Mouse (Mus musculus) MEL (cell line): Measurements from ENCODE around the gene Gm37240. TPM values are rescaled to one million over a fixed set of nuclear protein-coding genes. Genes with fewer than 3 reads are reported as not detected.

ENCODE experiments used
- DNase-seq: peaks from one replicate; pipeline ENCODE4 v3.0.0; 2011; ENCODE audit warnings: low read depth, low spot score
- H3K27ac ChIP-seq: 2 replicates; pipeline ENCODE4 v1.5.1; 2012; ENCODE audit warnings: low read depth, mild to moderate bottlenecking, control low read depth, low read length, moderate library complexity; ENCODE audit not compliant: control insufficient read depth
- H3K27me3 ChIP-seq, 2 experiments: fragments of 150-350 bp in 1 of 2; sonication (generic) in 1 of 2; 2 replicates each; pipeline ENCODE4 v1.6.1; 2012; ENCODE audit warnings: low read length in 2 of 2, mild to moderate bottlenecking in 2 of 2, improper control_type of control experiment in 1 of 2, moderate library complexity in 1 of 2; ENCODE audit not compliant: insufficient read depth in 2 of 2, control insufficient read depth in 1 of 2
- H3K36me3 ChIP-seq, 2 experiments: 2 replicates each; pipeline ENCODE4 v1.6.1; 2012 to 2014; ENCODE audit warnings: low read length in 2 of 2, improper control_type of control experiment in 1 of 2, inconsistent platforms in 1 of 2, mild to moderate bottlenecking in 1 of 2; ENCODE audit not compliant: insufficient read depth in 2 of 2, control insufficient read depth in 1 of 2
- H3K4me1 ChIP-seq, 2 experiments: fragments of 150-350 bp in 1 of 2; sonication (generic) in 1 of 2; 2 replicates each; pipeline ENCODE4 v1.6.1; 2012; ENCODE audit warnings: low read length in 2 of 2, improper control_type of control experiment in 1 of 2, mild to moderate bottlenecking in 1 of 2; ENCODE audit not compliant: insufficient read depth in 2 of 2, control insufficient read depth in 1 of 2
- H3K4me3 ChIP-seq, 2 experiments: fragments of 150-350 bp in 1 of 2; sonication (generic) in 1 of 2; 2 replicates each; pipeline ENCODE4 v1.5.1; 2012; ENCODE audit warnings: low read depth in 2 of 2, low read length in 2 of 2, mild to moderate bottlenecking in 2 of 2, moderate library complexity in 2 of 2, control low read depth in 1 of 2, improper control_type of control experiment in 1 of 2; ENCODE audit not compliant: control insufficient read depth in 1 of 2, insufficient read depth in 1 of 2
- H3K79me2 ChIP-seq: 2 replicates; pipeline ENCODE4 v1.6.1; 2012; ENCODE audit warnings: mild to moderate bottlenecking, low read length, moderate library complexity; ENCODE audit not compliant: control insufficient read depth, poor library complexity, insufficient read depth
- H3K9ac ChIP-seq: 2 replicates; pipeline ENCODE4 v1.6.1; 2012; ENCODE audit warnings: low read depth, mild to moderate bottlenecking, control low read depth, low read length, moderate library complexity; ENCODE audit not compliant: control insufficient read depth, poor library complexity, severe bottlenecking
- H3K9me3 ChIP-seq: fragments of 150-350 bp; sonication (generic); replicated peaks from 2 replicates; pipeline ENCODE4 v1.6.1; 2012; ENCODE audit warnings: mild to moderate bottlenecking, low read length, improper control_type of control experiment, moderate library complexity; ENCODE audit not compliant: insufficient read depth
- BHLHE40 ChIP-seq: IDR thresholded peaks from 2 replicates; pipeline ENCODE4 v1.6.1; 2012; ENCODE audit warnings: low read depth, mild to moderate bottlenecking, inconsistent platforms, low read length, improper control_type of control experiment, borderline replicate concordance
- CHD1 ChIP-seq: IDR thresholded peaks from 2 replicates; pipeline ENCODE4 v1.6.1; 2012; ENCODE audit warnings: low read depth, mild to moderate bottlenecking, inconsistent platforms, low read length, improper control_type of control experiment
- CHD2 ChIP-seq: IDR thresholded peaks from 2 replicates; pipeline ENCODE4 v1.6.1; 2011; ENCODE audit warnings: low read length, improper control_type of control experiment
- CTCF ChIP-seq, 3 experiments: IDR thresholded peaks in 2 of 3; conservative IDR thresholded peaks in 1 of 3; 2 replicates each; pipeline ENCODE4 v1.5.1; 2011 to 2012; ENCODE audit warnings: low read length in 3 of 3, low read depth in 2 of 3, mild to moderate bottlenecking in 2 of 3, improper control_type of control experiment in 1 of 3, inconsistent platforms in 1 of 3, mixed read lengths in 1 of 3, moderate library complexity in 1 of 3; ENCODE audit not compliant: control insufficient read depth in 1 of 3, insufficient read depth in 1 of 3, poor library complexity in 1 of 3, severe bottlenecking in 1 of 3
- ELF1 ChIP-seq: IDR thresholded peaks from 2 replicates; pipeline ENCODE4 v1.6.1; 2014; ENCODE audit warnings: low read depth, mild to moderate bottlenecking, inconsistent platforms, low read length, improper control_type of control experiment, moderate library complexity
- EP300 ChIP-seq, 2 experiments: IDR thresholded peaks; 2 replicates each; pipeline ENCODE4 v1.6.1; 2011; ENCODE audit warnings: improper control_type of control experiment in 2 of 2, low read length in 2 of 2, low read depth in 1 of 2, mild to moderate bottlenecking in 1 of 2
- ETS1 ChIP-seq: IDR thresholded peaks from 2 replicates; pipeline ENCODE4 v1.6.1; 2012; ENCODE audit warnings: low read depth, mild to moderate bottlenecking, inconsistent platforms, low read length, improper control_type of control experiment, moderate library complexity
- GABPA ChIP-seq: IDR thresholded peaks from 2 replicates; pipeline ENCODE4 v1.6.1; 2012; ENCODE audit warnings: low read depth, mild to moderate bottlenecking, inconsistent platforms, low read length, improper control_type of control experiment, moderate library complexity
- HCFC1 ChIP-seq: IDR thresholded peaks from 2 replicates; pipeline ENCODE4 v1.6.1; 2012; ENCODE audit warnings: low read depth, mild to moderate bottlenecking, inconsistent platforms, low read length, improper control_type of control experiment, moderate library complexity
- KAT2A ChIP-seq: conservative IDR thresholded peaks from 2 replicates; pipeline ENCODE4 v1.6.1; 2012; ENCODE audit warnings: low read depth, low read length, improper control_type of control experiment, inconsistent platforms
- MAX ChIP-seq: IDR thresholded peaks from 2 replicates; pipeline ENCODE4 v1.6.1; 2011; ENCODE audit warnings: low read length, improper control_type of control experiment
- MEF2A ChIP-seq: IDR thresholded peaks from 2 replicates; pipeline ENCODE4 v1.6.1; 2014; ENCODE audit warnings: low read depth, mild to moderate bottlenecking, inconsistent platforms, low read length, improper control_type of control experiment; ENCODE audit not compliant: poor library complexity, insufficient replicate concordance, severe bottlenecking; ENCODE audit errors: extremely low read depth
- MYC ChIP-seq: IDR thresholded peaks from 2 replicates; pipeline ENCODE4 v1.6.1; 2011; ENCODE audit warnings: low read depth, mild to moderate bottlenecking, low read length, improper control_type of control experiment, moderate library complexity
- NELFE ChIP-seq: IDR thresholded peaks from 2 replicates; pipeline ENCODE4 v1.6.1; 2011; ENCODE audit warnings: low read depth, low read length, improper control_type of control experiment
- NRF1 ChIP-seq: IDR thresholded peaks from 2 replicates; pipeline ENCODE4 v1.6.1; 2014; ENCODE audit warnings: low read depth, mild to moderate bottlenecking, inconsistent platforms, low read length, improper control_type of control experiment, moderate library complexity; ENCODE audit not compliant: poor library complexity, insufficient read depth, severe bottlenecking
- POLR2A ChIP-seq, 2 experiments: IDR thresholded peaks; 2 replicates each; pipeline ENCODE4 v1.6.1; 2011 to 2012; ENCODE audit warnings: low read length in 2 of 2, mild to moderate bottlenecking in 2 of 2, control low read depth in 1 of 2, improper control_type of control experiment in 1 of 2, low read depth in 1 of 2, moderate library complexity in 1 of 2; ENCODE audit not compliant: control insufficient read depth in 1 of 2, insufficient read depth in 1 of 2, poor library complexity in 1 of 2
- POLR2AphosphoS2 ChIP-seq: IDR thresholded peaks from 2 replicates; pipeline ENCODE4 v1.6.1; 2011; ENCODE audit warnings: low read length, improper control_type of control experiment
- RAD21 ChIP-seq: IDR thresholded peaks from 2 replicates; pipeline ENCODE4 v1.6.1; 2011; ENCODE audit warnings: mild to moderate bottlenecking, low read depth, low read length, improper control_type of control experiment
- RCOR1 ChIP-seq: IDR thresholded peaks from 2 replicates; pipeline ENCODE4 v1.6.1; 2012; ENCODE audit warnings: low read depth, mild to moderate bottlenecking, inconsistent platforms, low read length, improper control_type of control experiment
- SIN3A ChIP-seq: IDR thresholded peaks from 2 replicates; pipeline ENCODE4 v1.6.1; 2012; ENCODE audit warnings: low read length, improper control_type of control experiment, inconsistent platforms
- SMC3 ChIP-seq: IDR thresholded peaks from 2 replicates; pipeline ENCODE4 v1.6.1; 2011; ENCODE audit warnings: low read depth, low read length, improper control_type of control experiment
- TCF12 ChIP-seq: IDR thresholded peaks from 2 replicates; pipeline ENCODE4 v1.6.1; 2014; ENCODE audit warnings: low read depth, mild to moderate bottlenecking, inconsistent platforms, low read length, improper control_type of control experiment, moderate library complexity
- UBTF ChIP-seq: IDR thresholded peaks from 2 replicates; pipeline ENCODE4 v1.6.1; 2012; ENCODE audit warnings: low read depth, mild to moderate bottlenecking, inconsistent platforms, low read length, improper control_type of control experiment, moderate library complexity, borderline replicate concordance; ENCODE audit not compliant: insufficient read depth
- USF1 ChIP-seq: IDR thresholded peaks from 2 replicates; pipeline ENCODE4 v1.6.1; 2014; ENCODE audit warnings: low read depth, mild to moderate bottlenecking, inconsistent platforms, low read length, improper control_type of control experiment, moderate library complexity
- ZC3H11A ChIP-seq: IDR thresholded peaks from 2 replicates; pipeline ENCODE4 v1.6.1; 2012; ENCODE audit warnings: low read depth, mild to moderate bottlenecking, inconsistent platforms, low read length, improper control_type of control experiment
- ZKSCAN1 ChIP-seq: IDR thresholded peaks from 2 replicates; pipeline ENCODE4 v1.6.1; 2012; ENCODE audit warnings: low read depth, mild to moderate bottlenecking, inconsistent platforms, low read length, improper control_type of control experiment, moderate library complexity
- ZMIZ1 ChIP-seq: IDR thresholded peaks from 2 replicates; pipeline ENCODE4 v1.6.1; 2012; ENCODE audit warnings: low read depth, mild to moderate bottlenecking, inconsistent platforms, low read length, improper control_type of control experiment, moderate library complexity
- ZNF384 ChIP-seq: IDR thresholded peaks from 2 replicates; pipeline ENCODE4 v1.6.1; 2012; ENCODE audit warnings: low read depth, mild to moderate bottlenecking, inconsistent platforms, low read length, improper control_type of control experiment
- polyA plus RNA-seq, 2 experiments: library from polyadenylated mRNA; stranded (reverse) in 1 of 2; unstranded in 1 of 2; fragments of >175 nt in 1 of 2; fragments of >200 nt in 1 of 2; gene quantifications; 2 replicates each; pipeline versions ENCODE4 v1.2.1 to v1.2.4; 2012; ENCODE audit warnings: low replicate concordance in 2 of 2, low read depth in 1 of 2; ENCODE audit not compliant: insufficient read length in 2 of 2, insufficient read depth in 1 of 2, missing spikeins in 1 of 2
- total RNA-seq: library from RNA; depleted of rRNA; stranded (reverse); fragments of 300-350 nt; gene quantifications from 2 replicates; pipeline ENCODE4 v1.2.3, GENCODE M21; 2012

Gm37240 gene
- total and polyA plus RNA-seq, 3 experiments = 0.04 TPM; not detected in 2

DNA sequence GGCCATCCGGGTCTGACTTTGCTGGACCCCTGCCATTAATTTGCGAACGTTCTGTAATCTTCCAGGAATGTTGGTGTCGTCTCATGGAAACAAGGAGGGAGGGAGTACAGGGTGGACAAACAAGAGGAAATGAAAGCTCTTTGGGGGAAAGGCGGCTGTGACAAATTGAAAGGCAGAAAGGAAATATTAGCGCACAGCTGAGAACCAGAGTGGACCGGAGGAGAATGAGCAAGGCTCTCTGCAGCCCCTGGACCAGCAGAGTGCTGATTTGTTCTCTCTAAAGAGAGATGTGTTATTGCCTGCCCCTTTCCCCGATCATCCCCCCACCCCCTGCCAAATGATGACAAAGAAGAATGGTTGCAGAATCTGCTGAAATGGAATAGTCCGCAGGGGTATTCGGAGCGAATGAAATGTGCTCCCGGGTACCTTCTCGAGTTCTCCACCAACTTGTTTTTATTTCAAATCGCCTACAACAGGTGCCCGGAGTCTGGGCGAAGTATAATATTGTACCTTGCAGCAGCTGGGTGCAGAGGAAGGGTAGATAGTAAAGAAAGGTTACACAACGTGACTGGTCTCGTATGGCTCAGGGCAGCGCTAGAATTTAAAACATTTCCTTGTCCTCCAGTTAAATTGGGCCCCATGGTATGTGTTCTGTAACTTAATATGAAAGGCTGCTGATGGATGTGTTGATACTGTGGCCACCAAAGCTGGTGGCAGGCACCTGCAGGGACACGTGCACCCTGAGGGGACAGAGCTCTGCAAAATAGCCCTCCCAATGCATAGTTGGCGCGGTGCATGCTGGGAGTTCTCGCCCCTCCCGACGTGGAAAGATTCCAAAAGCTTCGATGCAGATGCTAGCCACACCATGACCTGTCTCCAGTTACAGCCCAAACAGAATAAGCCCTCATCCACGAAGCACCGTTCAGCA lies 712.5 kb downstream of the Gm37240 start:
- Histone ChIP-seq H3K4me1 (no peaks in the 10 kb centered on the region), H3K27ac (no peak overlapping the region), H3K79me2 (no peaks in the 10 kb centered on the region), H3K9ac (no peak overlapping the region), H3K27me3 (no peaks in the 10 kb centered on the region), H3K36me3 (no peaks in the 10 kb centered on the region), H3K9me3 (no peaks in the 10 kb centered on the region), H3K4me3 (no peak overlapping the region)
- DNase-seq = no peak
- TF ChIP-seq MAX (no peak), ZMIZ1 (no peak), TCF12 (no peak), POLR2A (IDR thresholded peaks at IDR 0.05; ENCODE audit: control insufficient read depth in 1 of 2, insufficient read depth in 1 of 2, low read depth in 1 of 2, low read length in 2 of 2, poor library complexity in 1 of 2) (no peak), SMC3 (no peak), CHD1 (no peak), ETS1 (no peak), KAT2A (no peak), USF1 (no peak), ZNF384 (no peak), UBTF (no peak), POLR2AphosphoS2 (no peak), ZC3H11A (no peak)

DNA sequence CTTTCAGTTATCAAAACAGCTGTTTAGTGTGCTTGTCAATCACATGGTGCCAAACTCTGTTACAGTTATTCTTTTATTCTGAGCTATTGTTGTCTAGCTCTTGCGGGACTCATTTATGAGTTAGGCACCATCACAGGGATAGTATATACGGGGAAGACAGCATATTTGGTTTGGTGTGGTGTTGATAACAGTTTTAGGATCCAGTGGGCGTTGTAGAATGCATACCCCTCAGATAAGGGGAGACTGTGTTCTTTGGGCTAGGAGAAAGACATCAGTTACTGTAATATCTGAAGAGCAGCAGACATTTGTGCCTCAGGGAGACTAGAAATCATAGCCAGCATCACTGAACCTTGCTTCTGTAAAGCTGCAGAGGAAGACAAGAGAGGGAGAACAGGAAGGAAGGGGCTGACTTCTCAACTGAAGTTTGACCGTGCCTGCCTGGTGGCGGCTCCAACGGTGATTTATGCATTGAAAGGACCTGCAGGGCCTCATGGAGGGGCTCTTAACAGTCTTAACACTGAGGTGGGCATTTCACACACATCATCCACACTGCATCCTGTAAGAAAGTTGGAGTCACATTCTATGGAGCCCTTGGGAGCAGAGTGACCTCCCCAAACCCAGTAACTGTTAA lies 713.8 kb downstream of the Gm37240 start:
- Histone ChIP-seq H3K9me3 (no peaks in the 10 kb centered on the region), H3K4me3 (no peak overlapping the region), H3K27ac (no peak overlapping the region), H3K9ac (no peak overlapping the region), H3K79me2 (no peaks in the 10 kb centered on the region), H3K4me1 (no peaks in the 10 kb centered on the region), H3K27me3 (no peaks in the 10 kb centered on the region), H3K36me3 (no peaks in the 10 kb centered on the region)
- no peak for DNase-seq
- no peak for TF ChIP-seq EP300 (IDR thresholded peaks at IDR 0.05; ENCODE audit: low read depth in 1 of 2, low read length in 2 of 2)
- no peak for TF ChIP-seq ETS1
- TF ChIP-seq NELFE = no peak
- no peak for TF ChIP-seq GABPA
- TF ChIP-seq CTCF (IDR thresholded peaks at IDR 0.05 in 2 of 3, conservative IDR thresholded peaks at IDR 0.05 in 1 of 3; ENCODE audit: control insufficient read depth in 1 of 3, insufficient read depth in 1 of 3, low read depth in 2 of 3, low read length in 3 of 3, poor library complexity in 1 of 3, severe bottlenecking in 1 of 3) = no peak
- no peak for TF ChIP-seq USF1
- TF ChIP-seq RCOR1 = no peak
- TF ChIP-seq RAD21 = no peak
- TF ChIP-seq HCFC1 = no peak
- no peak for TF ChIP-seq ZKSCAN1
- TF ChIP-seq ELF1 = no peak
- TF ChIP-seq UBTF = no peak
- TF ChIP-seq CHD2 = no peak
- no peak for TF ChIP-seq POLR2AphosphoS2
- no peak for TF ChIP-seq BHLHE40
- TF ChIP-seq MEF2A = no peak
- TF ChIP-seq MYC = no peak
- TF ChIP-seq SIN3A = no peak
- no peak for TF ChIP-seq NRF1
- TF ChIP-seq ZC3H11A = no peak
